15 mouse cellular contexts compared by ENCODE assay signal in genomic region chr13:96594070-96594469, GRCm38 (mm10). TPM values are rescaled to one million over a fixed set of nuclear protein-coding genes. Genes with fewer than 3 reads are reported as not detected.
DNase-seq lines count a peak whose midpoint lies in the region; ATAC-seq and TF ChIP-seq lines count a peak whose summit lies in the region.
"Had no signal": no experiment of that assay in that cellular context is flagged by ENCODE, and none has a peak within 500 bp of the region (broad histone marks: within the 10 kb centered on the region; RNA-seq: fewer than 3 reads in every experiment).

No protein-coding gene starts in this region.

- TF ChIP-seq CTCF in layer of hippocampus, adult 2 months (conservative IDR thresholded peaks at IDR 0.05) = no peak
- no peak for TF ChIP-seq CTCF in midbrain, postnatal 0 days (IDR thresholded peaks at IDR 0.05)

- H3K4me1 ChIP-seq in hindbrain, embryonic 12.5 days = no peaks in the 10 kb centered on the region; the same call in 1 of the 2 replicates
- H3K4me1 ChIP-seq in hindbrain, embryonic 14.5 days (replicated peaks; ENCODE audit: control insufficient read depth, insufficient read depth, low read length) = no peaks in the 10 kb centered on the region
- no peaks in the 10 kb centered on the region; the same call in 1 of the 2 replicates for H3K4me1 ChIP-seq in midbrain, embryonic 16.5 days (ENCODE audit: control insufficient read depth, insufficient read depth, low read length)
- no peaks in the 10 kb centered on the region for H3K4me1 ChIP-seq in midbrain, postnatal 0 days (ENCODE audit: insufficient read depth, low read length)
- H3K4me1 ChIP-seq: forebrain, embryonic 10.5 days had no signal

- no peak overlapping the region for H3K27ac ChIP-seq in hindbrain, embryonic 12.5 days
- no peak overlapping the region for H3K27ac ChIP-seq in hindbrain, embryonic 14.5 days
- H3K27ac ChIP-seq in layer of hippocampus, adult 2 months = peak overlapping the region; percentile 24; the same call in 1 of the 2 replicates
- no peak overlapping the region for H3K27ac ChIP-seq in midbrain, embryonic 16.5 days (ENCODE audit: low read length)
- no peak overlapping the region for H3K27ac ChIP-seq in midbrain, postnatal 0 days (ENCODE audit: low read depth, low read length)
- H3K27ac ChIP-seq: forebrain, embryonic 10.5 days; hindbrain, embryonic 15.5 days had no signal

- no peaks in the 10 kb centered on the region for H3K9me3 ChIP-seq in hindbrain, embryonic 12.5 days (replicated peaks)
- H3K9me3 ChIP-seq in hindbrain, embryonic 14.5 days (ENCODE audit: control insufficient read depth, low read length) = no peaks in the 10 kb centered on the region
- H3K9me3 ChIP-seq in midbrain, embryonic 16.5 days (replicated peaks; ENCODE audit: control insufficient read depth, low read length, poor library complexity, severe bottlenecking) = no peaks in the 10 kb centered on the region
- H3K9me3 ChIP-seq in midbrain, postnatal 0 days (ENCODE audit: low read length) = no peaks in the 10 kb centered on the region
- H3K9me3 ChIP-seq: forebrain, embryonic 10.5 days; heart, embryonic 12.5 days; hindbrain, embryonic 15.5 days had no signal

- no peak overlapping the region for H3K9ac ChIP-seq in hindbrain, embryonic 12.5 days
- H3K9ac ChIP-seq in hindbrain, embryonic 14.5 days = no peak overlapping the region
- no peak overlapping the region for H3K9ac ChIP-seq in midbrain, embryonic 16.5 days (ENCODE audit: low read depth, low read length)
- H3K9ac ChIP-seq in midbrain, postnatal 0 days (replicated peaks; ENCODE audit: low read length, poor library complexity, severe bottlenecking) = no peak overlapping the region
- H3K9ac ChIP-seq: heart, embryonic 12.5 days; hindbrain, embryonic 15.5 days had no signal

- H3K36me3 ChIP-seq in hindbrain, embryonic 12.5 days = no peaks in the 10 kb centered on the region
- H3K36me3 ChIP-seq in hindbrain, embryonic 14.5 days (replicated peaks; ENCODE audit: control insufficient read depth, insufficient read depth) = peaks cover 6% of the 10 kb centered on the region; the same call in 1 of the 2 replicates
- H3K36me3 ChIP-seq in midbrain, embryonic 16.5 days (ENCODE audit: control insufficient read depth, insufficient read depth, low read length) = no peaks in the 10 kb centered on the region; the same call in 1 of the 2 replicates
- H3K36me3 ChIP-seq in midbrain, postnatal 0 days (ENCODE audit: insufficient read depth, low read length) = peaks cover 2% of the 10 kb centered on the region; the same call in 1 of the 2 replicates

- ATAC-seq in hindbrain, embryonic 12.5 days (ENCODE audit: low FRiP score) = peak; percentile 35; the same call in 1 of the 2 replicates
- no peak for ATAC-seq in hindbrain, embryonic 14.5 days (ENCODE audit: low FRiP score)
- 0 out of 2 replicates have a peak, but pooled peaks have one; percentile 48 for ATAC-seq in midbrain, embryonic 16.5 days
- ATAC-seq in midbrain, postnatal 0 days (ENCODE audit: low FRiP score) = no peak
- ATAC-seq: forebrain, embryonic 16.5 days had no signal

- DNase-seq in cerebellum, postnatal 10 days = peak; percentile 6 to 8
- no peak for DNase-seq in cerebellum, adult 11-12 months
- no peak for DNase-seq in hindbrain, embryonic 14.5 days (ENCODE audit: low spot score)
- no peak for DNase-seq in layer of hippocampus, adult 2 months (ENCODE audit: low spot score in 2 of 2)
- no peak for DNase-seq in layer of hippocampus, postnatal 36 days
- DNase-seq in midbrain, postnatal 0 days (ENCODE audit: low spot score) = no peak
- DNase-seq: gastrocnemius, postnatal 25 days; kidney, adult 11 months had no signal

- H3K4me2 ChIP-seq in hindbrain, embryonic 12.5 days (replicated peaks) = no peak overlapping the region
- H3K4me2 ChIP-seq in hindbrain, embryonic 14.5 days (replicated peaks) = no peak overlapping the region
- H3K4me2 ChIP-seq in midbrain, embryonic 16.5 days (ENCODE audit: low read length) = no peak overlapping the region
- H3K4me2 ChIP-seq in midbrain, postnatal 0 days (ENCODE audit: low read depth, low read length, poor library complexity, severe bottlenecking) = no peak overlapping the region
- H3K4me2 ChIP-seq: heart, embryonic 12.5 days; hindbrain, embryonic 15.5 days had no signal

- WGBS in hindbrain, embryonic 12.5 days = 82% methylated on average over 4 of the region's 4 CpGs
- WGBS in hindbrain, embryonic 14.5 days = 77% methylated on average over 4 of the region's 4 CpGs
- 76% methylated on average over 4 of the region's 4 CpGs for WGBS in midbrain, embryonic 16.5 days
- 72% methylated on average over 4 of the region's 4 CpGs for WGBS in midbrain, postnatal 0 days

- no peaks in the 10 kb centered on the region for H3K27me3 ChIP-seq in hindbrain, embryonic 12.5 days
- H3K27me3 ChIP-seq in hindbrain, embryonic 14.5 days (ENCODE audit: control insufficient read depth, insufficient read depth, low read length) = no peaks in the 10 kb centered on the region
- H3K27me3 ChIP-seq in midbrain, embryonic 16.5 days (ENCODE audit: control insufficient read depth, insufficient read depth, low read depth, low read length) = no peaks in the 10 kb centered on the region
- no peaks in the 10 kb centered on the region for H3K27me3 ChIP-seq in midbrain, postnatal 0 days (ENCODE audit: insufficient read depth, low read length)
- H3K27me3 ChIP-seq: heart, embryonic 12.5 days; hindbrain, embryonic 15.5 days had no signal

- H3K4me3 ChIP-seq in hindbrain, embryonic 12.5 days = no peak overlapping the region
- H3K4me3 ChIP-seq in hindbrain, embryonic 14.5 days (replicated peaks; ENCODE audit: low read length) = no peak overlapping the region
- H3K4me3 ChIP-seq in layer of hippocampus, adult 2 months = no peak overlapping the region
- no peak overlapping the region for H3K4me3 ChIP-seq in midbrain, embryonic 16.5 days (ENCODE audit: low read depth, low read length)
- H3K4me3 ChIP-seq in midbrain, postnatal 0 days (ENCODE audit: low read depth, low read length) = no peak overlapping the region
- H3K4me3 ChIP-seq: erythroblast, embryonic 14.5 days; forebrain, embryonic 10.5 days; heart, embryonic 12.5 days; hindbrain, embryonic 15.5 days had no signal

RNA-seq across cellular contexts. Expression of gene Col4a3bp, which starts 51.7 kb away (rescaled TPM):
- polyA plus RNA-seq in hindbrain, embryonic 12.5 days (2016; fragmentation: Nextera tagmentation; extraction: Ambion mirVana) = 10.1 and 10.6 TPM in 2 replicates
- polyA plus RNA-seq in hindbrain, embryonic 14.5 days (2014; fragmentation: Nextera tagmentation; extraction: Ambion mirVana) = 9.2 and 10.5 TPM in 2 replicates
- total RNA-seq in layer of hippocampus, adult 2 months (2021) = 10 to 100 TPM; 63.7 to 64.4 TPM
- 10 to 100 TPM; 70.6 to 71.3 TPM for total RNA-seq in layer of hippocampus, postnatal 36 days (2021)
- 7.9 and 8.1 TPM in 2 replicates for polyA plus RNA-seq in midbrain, embryonic 16.5 days (2015; fragmentation: Nextera tagmentation; extraction: Ambion mirVana)
- total RNA-seq in midbrain, postnatal 0 days (2014; rRNA removed) = 43.4 and 49.1 TPM in 2 replicates
- 6.3 and 9.6 TPM in 2 replicates for polyA plus RNA-seq in midbrain, postnatal 0 days (2015; fragmentation: Nextera tagmentation; extraction: Ambion mirVana)

RNA-seq across cellular contexts. Expression of gene Polk, which starts 51.7 kb away (rescaled TPM):
- polyA plus RNA-seq in hindbrain, embryonic 12.5 days (2016; fragmentation: Nextera tagmentation; extraction: Ambion mirVana) = 7.4 and 8.8 TPM in 2 replicates
- 6.8 and 7.6 TPM in 2 replicates for polyA plus RNA-seq in hindbrain, embryonic 14.5 days (2014; fragmentation: Nextera tagmentation; extraction: Ambion mirVana)
- total RNA-seq in layer of hippocampus, adult 2 months (2021) = 10 to 100 TPM in 1 of 2 experiments, 1 to 10 TPM in 1; 10.0 to 11.9 TPM
- total RNA-seq in layer of hippocampus, postnatal 36 days (2021) = 10 to 100 TPM; 11.7 to 12.2 TPM
- 7.7 and 7.8 TPM in 2 replicates for polyA plus RNA-seq in midbrain, embryonic 16.5 days (2015; fragmentation: Nextera tagmentation; extraction: Ambion mirVana)
- total RNA-seq in midbrain, postnatal 0 days (2014; rRNA removed) = 6.2 and 8.2 TPM in 2 replicates
- polyA plus RNA-seq in midbrain, postnatal 0 days (2015; fragmentation: Nextera tagmentation; extraction: Ambion mirVana) = 4.7 and 5.3 TPM in 2 replicates

Comparison
In these comparisons a context has a peak if more than half of its experiments do, and no peak if none do; other contexts are left out.
1. DNase-seq: peak in cerebellum, postnatal 10 days (2 of 2); none in cerebellum, adult 11-12 months (single experiment), hindbrain, embryonic 14.5 days (single experiment), layer of hippocampus, adult 2 months (0 of 2), layer of hippocampus, postnatal 36 days (0 of 2) and midbrain, postnatal 0 days (single experiment).
2. ATAC-seq: peak in hindbrain, embryonic 12.5 days (single experiment) and midbrain, embryonic 16.5 days (single experiment); none in hindbrain, embryonic 14.5 days (single experiment) and midbrain, postnatal 0 days (single experiment).